Mouse (Mus musculus) granulocyte monocyte progenitor cell, adult 5-6 weeks (primary cell): Measurements from ENCODE around the gene Notum. TPM values are rescaled to one million over a fixed set of nuclear protein-coding genes. Genes with fewer than 3 reads are reported as not detected.

Source experiments
- ATAC-seq: replicated peaks from 2 replicates; pipeline ENCODE4 v1.8.0; 2016; ENCODE audit warnings: mild to moderate bottlenecking, moderate TSS enrichment, inconsistent platforms; ENCODE audit not compliant: poor library complexity, severe bottlenecking
- total RNA-seq, 2 experiments: library from RNA; stranded (forward) in 1 of 2; stranded (reverse) in 1 of 2; fragments of 200-712, 200-1000 nt in 1 of 2; fragments of >200 nt in 1 of 2; fragmentation: Nextera tagmentation in 1 of 2; gene quantifications; 2 replicates each; pipeline ENCODE4 v1.2.3; 2014 to 2017

Notum gene
- total RNA-seq, 2 experiments from 2014 or later, result not detected

DNA sequence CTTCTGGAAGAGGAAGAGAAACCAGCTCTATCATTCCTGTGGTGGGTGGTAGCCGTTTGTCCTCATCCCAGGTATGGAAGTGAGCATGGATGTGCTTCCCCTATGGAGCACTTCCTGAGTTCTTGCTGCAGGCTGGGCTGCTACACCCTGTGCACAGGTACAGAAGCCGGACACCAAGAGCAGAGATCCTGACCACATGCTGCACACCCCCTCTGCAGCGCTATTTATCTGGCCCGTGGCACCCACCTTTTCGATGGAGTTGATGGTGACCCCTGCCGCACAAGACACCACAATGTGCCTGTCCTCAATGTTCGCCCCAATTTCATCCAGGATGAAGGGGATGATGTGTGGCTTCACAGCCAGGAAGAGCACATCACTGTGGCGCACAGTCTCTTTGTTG, 19.1 kb downstream of the Notum start:
- ATAC-seq, result peak; percentile 46; the same call in 1 of the 2 replicates

DNA sequence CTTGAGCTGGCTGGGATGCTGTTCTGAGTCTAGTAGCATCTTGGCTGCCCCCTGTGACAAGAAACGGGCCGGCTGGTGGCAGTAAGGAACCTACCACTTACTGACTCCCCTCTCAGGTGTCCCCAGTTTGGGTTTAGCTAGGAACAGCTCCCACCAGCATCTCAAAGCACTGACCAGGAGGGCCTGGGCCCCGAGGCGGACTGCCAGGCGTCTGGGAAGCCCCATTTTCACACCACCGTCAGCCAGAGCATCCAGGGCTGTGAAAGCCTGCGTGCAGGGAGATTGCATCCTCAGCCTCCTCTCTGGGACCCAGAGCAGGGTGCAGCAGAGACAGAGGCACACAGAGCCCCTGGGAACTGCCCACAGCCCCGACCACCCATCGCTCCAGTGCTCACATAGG, 19.7 kb downstream of the Notum start:
- ATAC-seq, result no peak

DNA sequence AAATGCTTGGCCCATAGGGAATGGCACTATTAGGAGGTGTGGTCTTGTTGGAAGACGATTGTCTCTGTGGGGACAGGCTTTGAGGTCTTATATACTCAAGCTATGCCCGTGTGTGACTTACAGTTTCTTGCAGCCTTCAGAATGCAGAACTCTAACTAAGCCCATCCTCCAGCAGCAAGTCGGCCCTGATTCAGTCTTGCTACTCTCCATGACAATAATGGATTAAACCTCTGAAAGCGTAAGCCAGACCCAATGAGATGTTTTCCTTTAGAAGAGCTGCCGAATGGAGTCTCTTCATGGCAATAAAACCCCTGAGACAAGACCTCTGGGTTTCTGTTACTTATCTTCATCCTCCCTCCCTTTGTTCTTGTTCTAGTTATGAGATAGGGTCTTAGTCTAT, 26.2 kb downstream of the Notum start:
- no peak for ATAC-seq

DNA sequence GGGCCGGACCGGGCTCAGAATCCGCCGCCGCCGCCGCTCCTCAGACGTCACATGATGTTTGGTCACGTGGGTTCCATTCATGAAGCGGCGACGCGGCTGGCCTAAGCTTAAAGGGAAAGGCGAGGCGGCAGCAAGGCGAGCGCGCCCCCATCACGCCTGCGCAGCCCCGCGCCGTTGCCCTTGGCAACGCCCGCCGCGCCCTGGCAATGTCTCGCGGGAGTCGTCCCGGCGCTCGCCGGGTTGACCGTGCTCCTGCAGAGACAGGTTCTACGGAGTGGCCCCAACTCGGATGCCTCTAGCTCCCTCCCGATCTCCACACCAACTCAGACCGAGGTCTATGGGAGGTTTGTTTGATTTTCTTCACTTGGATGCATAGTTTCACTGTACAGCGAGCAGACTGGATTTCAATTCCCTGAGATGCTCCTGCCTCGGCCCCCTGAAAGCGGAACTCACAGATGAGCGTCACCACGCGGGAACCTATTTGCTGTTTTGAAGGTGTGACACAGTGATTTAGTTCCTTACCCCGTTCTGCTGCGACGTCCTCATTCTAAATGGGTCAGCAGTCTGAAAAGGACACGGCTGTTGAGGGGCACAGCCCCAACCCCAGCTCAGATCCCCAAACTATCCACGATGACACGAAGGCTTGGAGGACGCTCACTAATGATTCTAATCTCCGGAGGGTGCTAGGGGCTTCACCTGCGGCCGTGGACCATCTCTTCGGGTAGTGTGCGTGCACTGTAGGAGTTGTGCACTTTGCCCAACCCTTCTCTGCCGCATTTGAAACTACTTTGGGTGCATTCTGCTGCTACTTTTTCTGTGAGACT, 27.2 kb downstream of the Notum start, which contains the start of gene Mafg:
Gene Mafg, minus strand, starts transcription at position 81 of the 824 bp plus-strand sequence.
- peak; percentile 33 for ATAC-seq

DNA sequence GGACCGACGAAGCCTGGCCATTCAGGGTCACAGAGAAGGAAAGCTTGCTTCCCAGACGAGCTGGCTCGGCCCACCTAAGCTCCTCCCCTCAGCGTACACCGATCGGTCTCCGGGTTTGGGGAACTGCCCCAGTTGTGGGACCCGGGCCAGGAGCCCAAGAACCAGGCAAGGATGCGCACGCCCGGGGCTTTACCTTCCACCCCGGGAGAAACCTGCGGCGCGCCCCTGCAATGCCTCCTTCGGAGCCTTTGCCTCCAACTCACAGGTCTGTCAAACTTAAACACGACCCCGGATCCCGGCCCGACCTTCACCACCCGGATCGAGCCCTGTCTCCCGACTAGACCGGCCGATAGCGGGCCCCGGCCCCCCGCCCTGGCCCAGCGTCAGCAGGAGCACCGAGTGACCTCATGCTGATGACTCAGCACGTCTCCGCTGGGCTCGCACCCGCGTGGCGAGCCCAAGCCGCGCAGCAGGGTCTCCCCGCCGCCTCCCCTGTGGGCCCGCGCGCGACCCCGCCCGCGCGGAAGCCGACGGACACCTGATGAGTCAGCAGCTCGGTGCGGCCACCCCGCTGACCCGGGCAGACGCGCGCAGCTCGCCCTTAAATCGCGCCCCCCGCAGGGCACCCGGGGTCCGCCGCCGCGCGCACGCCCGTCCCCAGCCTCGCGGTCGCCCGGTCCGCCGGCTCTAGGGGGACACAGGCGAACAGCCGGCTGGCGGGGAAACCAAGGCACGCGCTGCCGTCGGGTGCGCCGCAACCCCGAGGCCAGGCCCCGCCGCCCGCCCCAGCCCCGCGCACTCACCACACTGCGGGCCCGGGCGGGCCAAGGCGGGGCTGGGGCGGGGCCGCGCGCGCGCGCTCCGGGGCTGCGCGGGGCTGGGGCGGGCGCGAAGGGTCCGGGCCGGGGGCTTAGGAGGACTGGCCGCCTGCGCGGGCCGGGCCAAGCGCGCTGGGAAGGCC, 28.1 kb downstream of the Notum start:
- ATAC-seq, result peak; percentile 26

DNA sequence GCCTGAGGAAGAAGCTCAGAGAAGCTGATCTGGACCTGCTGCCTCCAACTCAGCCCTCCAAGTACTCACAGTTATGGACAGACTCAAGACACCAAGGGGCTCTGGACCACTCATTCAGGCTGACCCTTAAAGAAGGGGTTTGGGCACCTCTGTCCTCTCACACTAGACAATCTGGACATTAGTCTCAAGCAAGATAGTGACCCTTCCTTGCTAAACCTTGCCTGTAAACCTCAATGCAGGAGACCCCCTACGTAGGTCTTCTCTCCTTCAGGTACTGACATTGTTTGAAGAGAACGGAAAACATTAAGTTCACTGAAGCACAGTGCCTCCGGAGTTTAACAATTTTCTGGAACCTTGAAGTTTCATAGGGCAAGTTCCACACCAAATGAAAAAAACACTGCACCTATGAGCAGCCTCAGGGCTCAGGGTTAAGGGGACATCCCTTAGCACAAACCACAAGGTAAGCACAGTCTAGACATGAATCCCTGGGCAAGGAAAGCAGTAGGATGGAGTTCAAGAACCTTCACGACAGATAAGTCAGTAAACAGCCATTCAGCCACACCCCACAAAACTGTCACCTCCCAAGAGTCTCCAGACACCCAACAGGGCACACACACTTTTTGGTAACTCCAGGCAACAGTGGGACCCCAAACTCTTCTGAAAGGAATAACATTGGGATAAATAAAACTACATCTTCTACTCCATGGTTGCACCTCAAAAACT, 29.1 kb downstream of the Notum start:
- no peak for ATAC-seq

DNA sequence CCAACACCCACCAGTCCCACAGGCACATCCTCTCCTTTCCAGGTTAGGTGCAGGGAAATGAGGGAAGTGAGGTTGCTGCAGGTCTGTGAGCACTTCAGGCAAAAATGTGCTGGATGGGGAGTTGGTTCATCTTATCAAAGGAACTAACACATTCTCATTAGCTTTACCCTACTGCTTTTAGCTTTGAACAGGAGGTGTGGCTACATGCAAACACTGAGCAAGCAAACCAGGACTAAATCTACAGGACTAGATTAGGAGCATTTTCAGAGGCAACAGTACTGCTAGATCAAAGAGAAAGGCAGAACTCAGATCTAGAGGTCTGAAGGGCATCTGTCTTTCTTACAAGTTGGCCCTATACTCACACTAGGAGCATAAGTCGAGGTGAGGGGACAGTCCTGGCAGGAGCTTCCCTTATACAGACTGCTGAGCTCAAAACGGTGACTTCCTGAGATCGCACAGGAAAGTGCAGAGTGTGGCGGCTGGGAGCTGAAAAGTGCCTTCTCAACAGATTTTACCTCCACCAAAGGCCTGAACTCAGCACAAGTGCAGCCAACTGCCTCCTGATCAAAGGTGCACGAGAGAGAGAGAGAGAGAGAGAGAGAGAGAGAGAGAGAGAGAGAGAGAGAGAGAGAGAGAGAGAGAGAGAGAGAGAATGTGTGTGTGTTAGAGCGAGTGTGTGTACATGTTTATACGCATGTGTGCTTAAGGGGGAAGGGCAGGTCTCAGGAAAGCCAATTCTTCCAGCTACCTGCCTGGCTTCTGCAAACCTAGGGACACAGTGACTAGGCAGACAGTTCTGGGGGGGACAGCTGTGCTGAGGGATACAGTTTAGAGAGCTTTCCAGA, 29.9 kb downstream of the Notum start:
- no peak for ATAC-seq

DNA sequence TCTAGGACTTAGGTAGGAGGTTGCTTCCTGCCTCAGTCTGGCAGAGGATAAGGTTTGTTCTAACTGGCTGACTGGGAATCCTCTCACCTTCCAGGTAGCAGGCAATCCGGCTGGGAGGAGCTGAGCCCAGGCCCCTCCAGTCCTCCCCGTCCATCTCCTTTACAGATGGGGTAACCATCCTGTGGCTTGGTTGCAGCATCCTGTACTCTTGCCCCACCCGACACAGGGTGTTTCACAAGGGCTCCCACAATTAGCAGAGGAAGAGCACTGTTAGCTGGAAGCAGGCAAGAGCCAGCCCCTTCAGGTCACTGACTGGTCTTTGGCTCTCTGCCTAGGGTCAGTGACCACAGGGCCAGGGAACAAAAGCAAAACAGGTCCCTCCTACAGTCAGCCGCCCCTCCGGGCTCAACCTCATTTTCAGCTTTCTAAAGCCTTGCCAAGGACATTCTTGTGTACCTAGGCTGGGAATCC, 30.5 kb downstream of the Notum start:
- peak; percentile 61 for ATAC-seq

DNA sequence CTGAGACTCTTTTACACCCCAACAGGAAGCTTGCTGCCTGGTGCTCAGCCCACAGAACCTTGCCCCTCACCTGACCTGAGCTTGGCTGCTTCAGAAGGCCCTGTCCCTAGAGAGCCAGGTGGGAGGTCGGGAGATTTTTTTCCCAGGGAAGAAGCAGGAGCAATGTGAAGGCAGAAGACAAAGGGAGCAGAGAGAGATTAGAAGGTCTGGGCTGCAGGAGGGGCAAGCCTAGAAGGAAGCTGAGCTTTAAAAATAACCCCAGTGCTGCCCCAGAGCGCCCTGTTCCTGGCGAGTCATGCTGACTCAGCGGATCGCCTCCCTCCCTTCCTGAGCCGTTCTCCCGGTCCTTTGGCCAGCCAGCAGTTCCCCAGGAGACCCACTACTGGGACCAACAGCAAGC, 31.1 kb downstream of the Notum start:
- ATAC-seq, result 0 out of 2 replicates have a peak, but pooled peaks have one; percentile 5

DNA sequence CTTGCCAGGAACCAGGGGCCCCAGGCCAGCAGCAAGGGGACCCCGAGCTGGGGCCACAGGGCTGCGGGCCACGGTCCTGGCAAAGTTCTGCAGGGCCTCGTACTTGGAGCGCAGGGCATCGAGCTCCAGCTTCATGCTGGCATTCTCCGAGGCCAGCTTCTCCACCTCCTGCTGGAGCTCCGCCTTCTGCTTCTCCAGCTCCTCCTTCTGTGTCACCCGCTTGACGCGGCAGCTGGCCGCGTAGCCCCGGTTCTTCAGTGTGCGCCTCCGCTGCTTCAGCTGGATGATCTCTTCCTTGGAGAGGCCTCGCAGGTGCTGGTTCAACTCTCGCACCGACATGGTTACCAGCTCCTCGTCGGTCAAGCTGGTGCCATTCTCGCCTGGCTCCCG, 31.6 kb downstream of the Notum start:
- ATAC-seq, result peak; percentile 13

DNA sequence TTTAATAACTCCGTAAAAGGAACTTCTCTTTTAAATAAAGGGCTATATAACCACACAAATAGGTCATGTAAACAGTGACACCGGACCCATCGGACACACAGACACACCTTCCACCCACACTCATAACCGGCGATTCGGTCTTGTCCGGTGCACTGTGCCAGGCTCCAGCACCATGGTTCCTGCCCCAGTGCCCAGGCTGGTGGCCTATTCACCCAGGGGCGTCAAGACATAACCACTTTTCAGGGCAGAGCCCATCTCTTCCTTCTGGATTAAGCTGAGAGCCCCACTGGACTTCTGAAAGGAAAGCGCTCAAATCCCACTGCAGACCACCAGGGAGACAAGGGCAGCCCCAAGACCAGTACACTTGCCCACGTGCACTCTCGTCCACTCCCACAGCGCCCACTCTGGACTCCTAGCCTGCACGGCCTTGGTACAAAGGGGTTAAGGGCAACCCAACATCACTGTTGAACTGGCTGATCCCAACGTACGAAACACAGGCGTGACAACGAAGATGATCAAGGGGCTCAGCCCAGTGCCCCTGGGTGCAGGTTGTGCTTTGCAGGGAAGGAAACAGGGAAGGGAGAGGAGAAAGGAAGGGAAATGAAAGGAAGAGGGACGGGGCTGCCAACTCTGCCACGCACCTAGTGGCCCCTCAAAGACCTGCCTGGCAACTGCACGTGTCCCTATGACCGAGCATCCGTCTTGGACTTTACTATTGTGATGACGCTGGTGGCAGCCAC, 32.2 kb downstream of the Notum start:
- ATAC-seq, result no peak

DNA sequence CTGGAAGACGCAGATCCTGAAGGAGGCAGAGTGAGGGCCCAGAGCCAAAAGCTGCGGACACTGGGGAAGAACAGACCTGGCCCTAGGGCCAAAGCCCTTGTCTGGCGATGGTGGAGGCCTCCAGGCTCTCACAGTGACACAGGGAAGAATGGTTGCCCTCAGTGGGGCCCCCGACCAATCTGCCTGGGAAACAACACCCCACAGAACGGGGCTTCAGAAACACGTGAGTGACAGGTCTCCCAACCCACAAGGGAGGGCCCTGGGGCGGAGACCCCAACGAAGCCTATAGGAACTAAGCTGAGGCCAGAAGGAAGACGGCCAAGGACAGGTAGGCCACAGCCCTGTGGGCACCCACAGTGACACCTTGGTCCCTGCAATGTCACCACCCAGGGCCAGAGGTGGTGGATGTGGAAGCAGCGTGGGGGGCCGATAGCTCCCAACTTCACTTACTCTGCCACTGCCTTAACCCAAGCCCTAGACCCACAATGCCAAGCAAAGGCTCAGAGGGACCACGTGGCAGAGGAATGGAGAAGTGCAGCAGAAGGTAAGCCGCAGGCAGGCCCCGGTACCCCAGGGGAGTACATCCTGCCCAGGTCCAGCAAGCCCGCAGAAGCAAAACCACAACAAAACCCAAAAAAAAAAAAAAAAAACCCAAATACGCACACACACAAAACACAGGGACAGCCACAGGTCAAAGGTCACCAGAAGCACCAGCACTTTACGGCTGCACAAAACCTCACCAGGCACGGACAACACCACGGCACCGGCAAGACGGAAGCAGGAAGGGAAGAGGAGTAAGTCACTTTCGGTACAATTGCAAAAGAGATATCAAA, 33.3 kb downstream of the Notum start:
- peak; percentile 26 for ATAC-seq

DNA sequence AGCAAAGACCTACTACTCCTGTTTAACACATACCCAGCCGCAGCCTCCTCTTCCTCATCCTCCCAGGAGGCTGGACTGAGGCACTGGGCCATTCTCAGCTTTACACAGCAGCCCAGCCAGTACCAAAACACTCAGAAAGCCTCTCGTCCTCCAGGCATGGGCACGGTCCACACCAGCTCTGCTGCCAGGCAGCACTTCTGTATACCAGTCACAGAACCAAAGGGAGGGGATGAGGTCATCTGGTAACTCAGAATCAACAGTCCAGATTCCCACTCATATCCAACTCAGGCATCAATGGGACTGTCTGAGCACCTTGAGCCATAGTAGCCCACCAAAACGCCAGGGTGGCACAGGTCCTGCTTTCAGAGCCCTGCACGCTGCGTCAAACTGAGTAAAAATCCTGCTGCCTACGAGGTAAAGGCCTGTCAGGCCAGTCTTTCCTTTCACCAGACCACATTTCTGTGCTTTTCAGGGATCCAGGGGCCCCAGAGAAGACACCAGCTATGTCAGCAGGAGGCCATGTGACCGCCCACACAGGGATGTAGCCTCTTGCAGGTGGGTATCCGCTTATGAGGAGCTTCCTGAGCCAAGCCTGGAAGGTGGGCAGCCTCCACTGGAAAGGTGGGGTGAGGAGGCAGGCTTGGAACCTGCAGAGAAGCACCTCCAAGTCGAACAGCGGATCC, 34.0 kb downstream of the Notum start:
- ATAC-seq, result no peak

DNA sequence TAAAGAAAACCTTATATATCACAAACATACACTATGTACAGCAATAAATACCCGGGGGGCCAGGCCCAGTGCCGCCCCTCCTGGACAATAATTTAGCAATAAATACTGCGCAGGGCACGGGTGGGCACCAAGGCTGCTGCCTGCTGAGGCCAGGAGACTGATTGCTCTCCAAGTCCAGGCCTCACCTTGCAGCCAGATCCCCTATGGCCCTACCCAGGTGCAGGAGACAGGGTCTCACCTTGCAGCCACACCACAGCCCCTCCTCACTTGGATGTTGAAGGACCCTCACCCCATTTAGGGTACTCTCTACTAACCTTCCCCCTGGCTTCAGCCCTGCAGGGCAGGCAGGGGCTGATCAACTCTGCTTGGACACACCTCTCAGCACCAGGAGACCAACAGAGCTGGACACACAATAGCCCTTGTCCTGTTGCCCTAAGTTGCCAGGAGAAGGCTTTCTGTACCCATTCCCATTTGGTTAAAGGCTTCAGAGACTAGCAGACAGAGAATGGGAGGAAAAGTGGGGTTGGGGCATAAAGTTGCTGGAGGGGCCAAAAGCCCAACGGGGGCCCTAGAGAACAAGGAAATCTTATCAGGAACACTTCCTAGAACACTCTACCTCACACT, 35.7 kb downstream of the Notum start, which contains the start of gene Sirt7:
Gene Sirt7, minus strand, starts transcription at position 89 of the 624 bp plus-strand sequence.
- ATAC-seq, result no peak

DNA sequence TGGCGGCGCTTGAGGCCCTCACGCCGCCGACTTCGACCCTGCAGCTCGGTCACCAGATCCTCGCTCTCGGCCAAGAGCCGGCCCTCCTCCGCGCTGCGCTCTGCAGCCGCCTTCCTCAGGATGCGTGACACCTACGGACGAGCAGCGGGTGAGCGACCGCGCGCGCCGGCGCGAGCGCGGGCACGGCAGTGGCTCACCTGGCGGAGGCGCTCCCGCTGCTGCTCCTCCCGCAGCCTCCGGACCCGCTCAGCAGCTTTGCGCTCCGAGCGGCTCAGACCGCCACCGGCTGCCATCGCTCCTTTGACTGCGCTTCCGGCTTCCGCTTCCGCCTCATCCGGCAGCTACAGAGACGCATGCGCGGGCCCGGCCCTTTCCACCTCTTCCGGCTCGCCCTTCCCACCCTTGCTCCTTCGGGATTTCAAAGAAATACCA, 36.3 kb downstream of the Notum start:
- peak; percentile 28 for ATAC-seq

DNA sequence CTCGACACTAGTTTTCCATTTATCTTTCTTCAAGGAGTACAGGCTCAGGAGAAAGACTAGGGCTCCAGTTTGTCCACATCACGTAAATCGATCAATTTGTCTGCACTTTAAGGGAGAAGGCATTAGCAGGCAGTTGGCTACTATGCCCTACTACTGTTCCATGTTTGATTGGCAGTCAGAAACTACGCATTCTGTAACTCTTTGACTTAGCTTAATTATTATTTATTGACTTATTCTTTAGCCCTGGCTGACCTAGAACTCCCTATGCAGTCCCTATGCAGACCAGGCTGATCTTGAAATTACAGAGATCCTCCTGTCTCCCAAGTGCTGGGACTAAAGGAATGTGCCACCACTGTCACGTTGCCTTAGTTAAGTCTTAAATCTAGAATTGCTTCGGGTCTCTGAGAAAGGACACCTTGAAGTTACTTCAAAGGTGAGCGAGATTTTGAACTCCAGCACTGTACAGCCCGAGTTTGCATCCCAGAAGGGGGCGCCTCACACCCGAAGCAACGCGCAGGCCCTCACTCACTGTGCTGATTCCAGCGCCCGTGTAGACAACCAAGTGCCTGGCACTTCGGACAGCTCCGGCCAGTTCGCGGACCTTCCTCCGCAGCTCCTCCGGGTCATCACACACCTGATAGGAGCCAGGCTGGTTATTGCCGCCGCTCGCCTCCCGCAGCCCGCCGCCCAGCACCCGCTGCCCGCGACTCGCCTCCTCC, 36.9 kb downstream of the Notum start:
- 0 out of 2 replicates have a peak, but pooled peaks have one; percentile 18 for ATAC-seq
